Mouse (Mus musculus): ENCODE data around the gene Mettl17. TPM values are rescaled to one million over a fixed set of nuclear protein-coding genes. Genes with fewer than 3 reads are reported as not detected.

The Mettl17 gene
- polyA plus RNA-seq, 1 experiment from 2014 or later: 49.8 TPM

DNA sequence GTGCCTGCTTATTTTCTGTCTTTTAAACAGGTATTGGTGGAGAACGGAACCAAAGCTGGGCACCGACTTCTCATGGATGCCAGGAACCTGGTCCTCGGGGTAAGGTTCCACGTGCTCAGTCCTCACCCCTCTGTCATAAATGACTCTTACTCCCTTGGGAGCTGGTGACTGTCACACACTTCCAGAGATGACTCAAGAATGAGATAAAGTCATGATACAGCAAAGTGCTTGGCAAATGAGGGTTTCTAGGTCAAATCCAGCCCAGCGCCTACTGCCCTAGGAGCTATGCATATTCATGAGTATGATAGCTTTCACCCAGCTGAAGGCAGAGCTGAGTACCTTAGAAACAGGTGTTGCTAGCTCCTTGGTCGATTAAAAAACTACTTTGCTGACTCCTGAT, 5.2 kb downstream of the Mettl17 start:
- no peak overlapping the region for H3K4me2 ChIP-seq (ENCODE audit: low read length)
- H3K27ac ChIP-seq (replicated peaks in 1 of 2; ENCODE audit: control insufficient read depth in 1 of 2, insufficient read depth in 1 of 2, low read depth in 2 of 2, low read length in 2 of 2): no peak overlapping the region
- peaks cover 64% of the 10 kb centered on the region for H3K36me3 ChIP-seq (ENCODE audit: control insufficient read depth, insufficient read depth, low read length)
- ATAC-seq (ENCODE audit: insufficient number of reproducible peaks, insufficient read depth, low FRiP score, low read depth): no peak
- no peak overlapping the region for H3K9ac ChIP-seq (ENCODE audit: low read length)
- 86% methylated on average over 6 of the region's 6 CpGs for WGBS
- no peak overlapping the region for H3K4me3 ChIP-seq (ENCODE audit: control insufficient read depth in 1 of 2, insufficient read depth in 1 of 2, low read depth in 1 of 2, low read length in 2 of 2)
- H3K4me1 ChIP-seq (ENCODE audit: control insufficient read depth in 2 of 2, insufficient read depth in 2 of 2, low read length in 2 of 2): peaks cover 7 to 24% of the 10 kb centered on the region in 2 experiments; a peak in 3 of 4 replicates
- H3K27me3 ChIP-seq (ENCODE audit: control insufficient read depth, insufficient read depth, low read length): no peaks in the 10 kb centered on the region
- H3K9me3 ChIP-seq (ENCODE audit: control insufficient read depth, low read length): no peaks in the 10 kb centered on the region

DNA sequence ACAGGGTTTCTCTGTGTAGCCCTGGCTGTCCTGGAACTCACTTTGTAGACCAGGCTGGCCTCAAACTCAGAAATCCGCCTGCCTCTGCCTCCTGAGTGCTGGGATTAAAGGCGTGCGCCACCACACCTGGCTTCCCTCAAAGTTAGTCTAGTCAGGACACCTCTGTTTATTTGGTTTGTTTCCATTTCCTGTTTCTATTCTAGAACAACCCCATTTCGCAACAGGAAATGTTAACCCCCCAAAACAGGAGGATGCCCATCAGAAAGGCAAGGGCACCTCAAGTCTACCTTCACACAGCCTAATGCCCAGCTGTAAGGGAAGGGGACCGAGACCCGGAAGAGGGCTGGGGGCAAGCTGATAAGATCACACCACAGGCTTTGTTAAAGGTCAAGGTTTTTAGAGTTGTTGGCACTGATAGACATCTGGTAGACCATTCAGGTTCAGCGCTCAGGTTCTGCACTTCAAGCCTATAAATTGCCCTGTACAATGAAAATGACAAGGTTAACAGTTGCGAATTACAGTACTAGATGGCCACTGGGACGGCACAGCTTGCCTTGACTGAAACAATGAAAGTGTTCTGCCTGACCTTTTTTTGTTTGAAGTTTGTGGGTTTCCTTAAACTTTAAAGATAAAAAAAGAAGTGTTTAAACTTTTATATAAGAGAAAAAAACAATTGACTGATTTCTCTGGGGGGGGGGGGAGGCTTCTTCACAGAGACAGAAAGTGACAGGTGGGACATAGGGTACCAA, 7.7 kb downstream of the Mettl17 start, which contains the start of gene Slc39a2:
Gene Slc39a2 (plus strand): TSS at position 699 of the 749 bp plus-strand sequence.
- Histone ChIP-seq H3K27ac (replicated peaks in 1 of 2; ENCODE audit: control insufficient read depth in 1 of 2, insufficient read depth in 1 of 2, low read depth in 2 of 2, low read length in 2 of 2) (0 out of 4 replicates have a peak within 1 kb of the TSS, but pooled peaks of 1 of the 2 experiments have one; percentile 19), H3K9me3 (ENCODE audit: control insufficient read depth, low read length) (no peaks in the 10 kb centered on the region), H3K9ac (ENCODE audit: low read length) (no peak within 1 kb of the TSS), H3K4me2 (ENCODE audit: low read length) (no peak within 1 kb of the TSS), H3K4me3 (ENCODE audit: control insufficient read depth in 1 of 2, insufficient read depth in 1 of 2, low read depth in 1 of 2, low read length in 2 of 2) (no peak within 1 kb of the TSS), H3K27me3 (ENCODE audit: control insufficient read depth, insufficient read depth, low read length) (no peaks in the 10 kb centered on the region), H3K4me1 (ENCODE audit: control insufficient read depth in 2 of 2, insufficient read depth in 2 of 2, low read length in 2 of 2) (peaks cover 7 to 13% of the 10 kb centered on the region in 2 experiments; a peak in 3 of 4 replicates), H3K36me3 (ENCODE audit: control insufficient read depth, insufficient read depth, low read length) (peaks cover 53% of the 10 kb centered on the region)
- ATAC-seq (ENCODE audit: insufficient number of reproducible peaks, insufficient read depth, low FRiP score, low read depth): no peak
- WGBS: 90% methylated on average over 9 of the region's 9 CpGs

DNA sequence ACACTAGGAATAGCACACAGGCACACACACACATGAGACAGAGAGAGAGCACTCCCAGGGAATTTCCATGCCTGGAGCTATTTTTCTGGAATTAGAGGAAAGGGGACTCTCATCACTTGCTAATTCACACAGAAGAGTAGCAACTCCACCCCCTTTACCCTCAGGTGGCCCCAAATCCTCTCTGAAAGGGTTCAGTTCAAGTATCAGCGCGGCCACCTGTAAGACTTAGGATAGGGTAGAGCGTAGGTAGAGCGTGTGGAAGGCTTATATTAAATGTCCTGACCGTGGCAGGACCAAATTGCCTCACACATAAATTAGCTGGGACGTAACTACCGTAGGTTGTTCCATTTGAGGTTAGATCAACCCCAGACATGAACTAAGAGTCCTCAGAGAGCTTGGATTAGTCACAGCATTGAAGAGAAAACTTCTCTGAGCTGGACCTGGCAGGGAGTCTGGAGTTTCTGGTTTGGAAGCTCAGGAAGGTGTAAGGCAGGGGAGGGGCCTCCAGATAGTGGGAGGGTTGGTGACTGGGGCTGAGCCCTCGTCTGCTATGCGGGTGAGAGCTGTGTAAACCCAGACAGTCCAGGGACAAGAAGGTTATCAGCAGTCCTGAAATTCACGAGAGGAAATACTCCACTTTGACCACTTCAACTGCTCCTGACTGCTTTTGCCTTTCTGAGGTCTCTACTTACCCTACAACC, 8.6 kb downstream of the Mettl17 start:
- Histone ChIP-seq H3K4me2 (ENCODE audit: low read length) (no peak overlapping the region), H3K9ac (ENCODE audit: low read length) (no peak overlapping the region), H3K4me1 (ENCODE audit: control insufficient read depth in 2 of 2, insufficient read depth in 2 of 2, low read length in 2 of 2) (peaks cover 7 to 13% of the 10 kb centered on the region in 2 experiments; a peak in 3 of 4 replicates), H3K27ac (replicated peaks in 1 of 2; ENCODE audit: control insufficient read depth in 1 of 2, insufficient read depth in 1 of 2, low read depth in 2 of 2, low read length in 2 of 2) (0 out of 4 replicates have a peak overlapping the region, but pooled peaks of 1 of the 2 experiments have one; percentile 19), H3K36me3 (ENCODE audit: control insufficient read depth, insufficient read depth, low read length) (peaks cover 44% of the 10 kb centered on the region), H3K9me3 (ENCODE audit: control insufficient read depth, low read length) (no peaks in the 10 kb centered on the region), H3K4me3 (ENCODE audit: control insufficient read depth in 1 of 2, insufficient read depth in 1 of 2, low read depth in 1 of 2, low read length in 2 of 2) (no peak overlapping the region), H3K27me3 (ENCODE audit: control insufficient read depth, insufficient read depth, low read length) (no peaks in the 10 kb centered on the region)
- no peak for ATAC-seq (ENCODE audit: insufficient number of reproducible peaks, insufficient read depth, low FRiP score, low read depth)
- 20% methylated on average over 10 of the region's 10 CpGs for WGBS

DNA sequence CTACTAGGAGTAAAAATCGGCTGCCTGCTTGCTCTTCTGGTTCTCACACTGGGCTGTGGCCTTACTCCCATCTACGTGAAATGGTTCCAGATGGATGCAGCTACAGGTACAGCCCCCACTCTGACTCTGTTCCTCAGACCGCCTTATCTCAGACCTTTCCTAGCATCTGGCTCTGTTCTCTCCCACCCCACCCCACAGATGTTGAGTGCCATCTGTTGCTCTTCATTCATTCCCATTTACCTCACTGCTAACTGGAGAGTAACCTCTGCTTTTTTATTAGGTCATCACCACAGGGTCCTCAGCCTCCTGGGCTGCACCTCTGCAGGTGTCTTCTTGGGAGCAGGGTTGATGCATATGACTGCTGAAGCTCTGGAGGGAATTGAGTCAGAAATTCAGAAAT, 9.2 kb downstream of the Mettl17 start:
- Histone ChIP-seq H3K27ac (replicated peaks in 1 of 2; ENCODE audit: control insufficient read depth in 1 of 2, insufficient read depth in 1 of 2, low read depth in 2 of 2, low read length in 2 of 2) (0 out of 4 replicates have a peak overlapping the region, but pooled peaks of 1 of the 2 experiments have one; percentile 19), H3K4me3 (ENCODE audit: control insufficient read depth in 1 of 2, insufficient read depth in 1 of 2, low read depth in 1 of 2, low read length in 2 of 2) (no peak overlapping the region), H3K36me3 (ENCODE audit: control insufficient read depth, insufficient read depth, low read length) (peaks cover 38% of the 10 kb centered on the region), H3K4me1 (ENCODE audit: control insufficient read depth in 2 of 2, insufficient read depth in 2 of 2, low read length in 2 of 2) (peaks cover 7 to 13% of the 10 kb centered on the region in 2 experiments; a peak in 3 of 4 replicates), H3K9me3 (ENCODE audit: control insufficient read depth, low read length) (no peaks in the 10 kb centered on the region), H3K27me3 (ENCODE audit: control insufficient read depth, insufficient read depth, low read length) (no peaks in the 10 kb centered on the region), H3K4me2 (ENCODE audit: low read length) (no peak overlapping the region), H3K9ac (ENCODE audit: low read length) (no peak overlapping the region)
- no peak for ATAC-seq (ENCODE audit: insufficient number of reproducible peaks, insufficient read depth, low FRiP score, low read depth)
- 27% methylated on average over 3 of the region's 3 CpGs for WGBS

DNA sequence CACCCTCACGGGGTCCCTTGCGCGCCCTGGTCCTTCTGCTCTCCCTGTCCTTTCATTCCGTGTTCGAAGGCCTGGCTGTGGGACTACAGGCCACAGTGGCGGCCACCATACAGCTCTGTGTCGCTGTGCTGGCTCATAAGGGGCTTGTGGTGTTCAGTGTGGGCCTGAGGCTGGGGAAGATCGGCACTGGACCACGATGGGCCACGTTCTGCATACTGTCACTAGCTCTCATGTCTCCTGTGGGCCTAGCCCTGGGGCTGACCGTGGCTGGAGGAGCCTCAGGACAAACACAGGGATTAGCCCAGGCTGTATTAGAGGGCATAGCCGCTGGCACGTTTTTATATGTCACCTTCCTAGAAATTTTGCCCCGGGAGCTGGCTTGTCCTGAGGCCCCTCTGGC, 10.4 kb downstream of the Mettl17 start:
- no peaks in the 10 kb centered on the region for H3K9me3 ChIP-seq (ENCODE audit: control insufficient read depth, low read length)
- H3K9ac ChIP-seq (ENCODE audit: low read length): no peak overlapping the region
- no peak overlapping the region for H3K4me3 ChIP-seq (ENCODE audit: control insufficient read depth in 1 of 2, insufficient read depth in 1 of 2, low read depth in 1 of 2, low read length in 2 of 2)
- no peak for ATAC-seq (ENCODE audit: insufficient number of reproducible peaks, insufficient read depth, low FRiP score, low read depth)
- H3K4me1 ChIP-seq (ENCODE audit: control insufficient read depth in 2 of 2, insufficient read depth in 2 of 2, low read length in 2 of 2): peaks cover 7 to 13% of the 10 kb centered on the region in 2 experiments; a peak in 3 of 4 replicates
- peaks cover 26% of the 10 kb centered on the region for H3K36me3 ChIP-seq (ENCODE audit: control insufficient read depth, insufficient read depth, low read length)
- 79% methylated on average over 14 of the region's 14 CpGs for WGBS
- no peak overlapping the region for H3K4me2 ChIP-seq (ENCODE audit: low read length)
- H3K27ac ChIP-seq (replicated peaks in 1 of 2; ENCODE audit: control insufficient read depth in 1 of 2, insufficient read depth in 1 of 2, low read depth in 2 of 2, low read length in 2 of 2): no peak overlapping the region
- H3K27me3 ChIP-seq (ENCODE audit: control insufficient read depth, insufficient read depth, low read length): no peaks in the 10 kb centered on the region

DNA sequence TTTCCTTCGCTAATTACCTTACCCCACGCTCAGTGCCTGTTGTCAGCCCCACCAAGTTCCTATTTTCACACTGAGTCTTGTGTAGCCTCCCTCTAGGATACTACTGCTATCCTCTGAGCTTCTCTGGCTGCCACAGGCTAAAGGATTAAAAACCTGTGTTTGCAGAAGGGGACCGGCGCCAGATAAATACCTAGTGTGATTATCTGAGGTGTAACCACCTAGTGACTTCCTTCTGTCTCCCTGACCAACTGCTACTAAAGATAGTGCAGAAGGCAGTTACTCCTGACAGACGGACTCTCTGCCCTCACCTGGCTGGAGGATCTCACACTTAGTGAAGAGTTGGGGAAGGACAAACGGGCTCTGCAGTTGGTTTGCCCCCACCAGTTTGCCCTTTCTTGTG, 11.4 kb downstream of the Mettl17 start:
- no peak for ATAC-seq (ENCODE audit: insufficient number of reproducible peaks, insufficient read depth, low FRiP score, low read depth)
- H3K4me3 ChIP-seq (ENCODE audit: control insufficient read depth in 1 of 2, insufficient read depth in 1 of 2, low read depth in 1 of 2, low read length in 2 of 2): no peak overlapping the region
- H3K4me2 ChIP-seq (ENCODE audit: low read length): no peak overlapping the region
- H3K27ac ChIP-seq (replicated peaks in 1 of 2; ENCODE audit: control insufficient read depth in 1 of 2, insufficient read depth in 1 of 2, low read depth in 2 of 2, low read length in 2 of 2): no peak overlapping the region
- WGBS: 68% methylated on average over 6 of the region's 6 CpGs
- H3K9me3 ChIP-seq (ENCODE audit: control insufficient read depth, low read length): no peaks in the 10 kb centered on the region
- peaks cover 7 to 13% of the 10 kb centered on the region in 2 experiments; a peak in 3 of 4 replicates for H3K4me1 ChIP-seq (ENCODE audit: control insufficient read depth in 2 of 2, insufficient read depth in 2 of 2, low read length in 2 of 2)
- H3K36me3 ChIP-seq (ENCODE audit: control insufficient read depth, insufficient read depth, low read length): peaks cover 16% of the 10 kb centered on the region
- no peak overlapping the region for H3K9ac ChIP-seq (ENCODE audit: low read length)
- no peaks in the 10 kb centered on the region for H3K27me3 ChIP-seq (ENCODE audit: control insufficient read depth, insufficient read depth, low read length)

DNA sequence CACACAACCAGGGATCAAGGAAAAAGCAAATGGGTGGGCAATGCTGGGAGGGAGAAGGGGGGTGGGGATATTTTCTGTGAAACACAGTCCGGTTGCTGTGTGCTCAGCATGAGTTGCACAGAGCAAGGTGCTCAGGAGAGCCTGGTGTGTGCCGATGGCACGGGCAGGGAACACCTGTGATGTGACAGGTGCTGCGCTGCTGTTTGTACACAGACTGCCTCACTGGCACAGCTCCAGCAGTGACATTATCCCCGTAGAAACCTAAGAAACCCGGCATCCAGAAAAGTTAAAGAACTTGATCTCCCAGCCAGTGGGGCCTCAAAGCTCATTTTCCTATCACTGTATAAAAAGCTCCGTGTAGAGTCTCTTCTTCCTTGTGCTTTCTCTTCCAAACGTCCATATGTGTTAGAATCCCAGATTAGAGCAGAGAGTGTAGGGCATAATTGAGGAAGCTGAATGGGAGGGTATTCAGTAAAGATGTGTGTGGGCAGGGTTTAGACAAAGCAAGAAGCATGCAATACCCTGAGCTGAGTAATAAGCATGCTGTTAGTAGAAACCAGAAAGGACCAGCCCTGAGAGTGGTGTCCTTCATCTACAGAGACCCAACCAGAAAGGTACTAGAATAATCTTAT, 12.0 kb downstream of the Mettl17 start:
- WGBS: 73% methylated on average over 8 of the region's 8 CpGs
- Histone ChIP-seq H3K9ac (ENCODE audit: low read length) (no peak overlapping the region), H3K9me3 (ENCODE audit: control insufficient read depth, low read length) (no peaks in the 10 kb centered on the region), H3K27me3 (ENCODE audit: control insufficient read depth, insufficient read depth, low read length) (no peaks in the 10 kb centered on the region), H3K4me2 (ENCODE audit: low read length) (no peak overlapping the region), H3K27ac (replicated peaks in 1 of 2; ENCODE audit: control insufficient read depth in 1 of 2, insufficient read depth in 1 of 2, low read depth in 2 of 2, low read length in 2 of 2) (no peak overlapping the region), H3K4me1 (ENCODE audit: control insufficient read depth in 2 of 2, insufficient read depth in 2 of 2, low read length in 2 of 2) (peaks cover 7 to 13% of the 10 kb centered on the region in 2 experiments; a peak in 3 of 4 replicates), H3K36me3 (ENCODE audit: control insufficient read depth, insufficient read depth, low read length) (peaks cover 10% of the 10 kb centered on the region), H3K4me3 (ENCODE audit: control insufficient read depth in 1 of 2, insufficient read depth in 1 of 2, low read depth in 1 of 2, low read length in 2 of 2) (no peak overlapping the region)
- ATAC-seq (ENCODE audit: insufficient number of reproducible peaks, insufficient read depth, low FRiP score, low read depth): no peak
